Mouse (Mus musculus): ENCODE data around the gene Mtf1. TPM values are rescaled to one million over a fixed set of nuclear protein-coding genes. Genes with fewer than 3 reads are reported as not detected.

The Mtf1 gene
- polyA plus RNA-seq, 2 experiments: 10.1 to 10.3 TPM

DNA sequence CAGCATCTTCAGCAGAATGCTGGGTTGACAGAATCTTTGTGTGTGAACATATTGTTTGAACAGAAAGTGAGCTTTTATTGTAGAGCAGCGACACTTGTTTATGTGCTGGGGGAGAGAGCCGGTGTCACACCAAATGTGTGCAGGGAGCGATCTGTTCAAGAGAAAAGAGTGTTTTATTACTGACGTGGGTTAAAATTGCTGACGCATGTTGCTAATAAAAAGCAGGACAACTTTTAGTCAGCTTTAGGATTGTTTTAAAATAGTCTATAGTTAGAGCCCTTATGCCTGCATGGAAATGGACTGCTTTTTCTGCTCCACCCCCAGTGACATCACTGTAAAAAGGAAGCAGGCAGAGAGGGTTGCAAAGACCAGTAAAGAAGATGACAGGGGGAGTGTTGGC, 88.9 kb downstream of the Mtf1 start:
- H3K4me1 ChIP-seq (ENCODE audit: control insufficient read depth, insufficient read depth, low read length): no peaks in the 10 kb centered on the region
- WGBS: 58% methylated on average over 5 of the region's 5 CpGs
- no peak overlapping the region for H3K9ac ChIP-seq (ENCODE audit: low read depth, low read length, severe bottlenecking)
- H3K4me3 ChIP-seq (replicated peaks; ENCODE audit: low read length): no peak overlapping the region
- ATAC-seq (ENCODE audit: low FRiP score, low read depth) (no peak), DNase-seq (ENCODE audit: low spot score) (no peak)
- no peak overlapping the region for H3K4me2 ChIP-seq (replicated peaks; ENCODE audit: low read depth, low read length, severe bottlenecking)
- TF ChIP-seq POLR2A (IDR thresholded peaks at IDR 0.05; ENCODE audit: borderline replicate concordance, extremely low read depth, insufficient read depth, insufficient read length): no peak
- H3K36me3 ChIP-seq (ENCODE audit: control insufficient read depth, insufficient read depth, low read length): no peaks in the 10 kb centered on the region
- no peak overlapping the region for H3K27ac ChIP-seq (replicated peaks; ENCODE audit: low read depth, low read length)
- peaks cover 33% of the 10 kb centered on the region for H3K27me3 ChIP-seq (ENCODE audit: control insufficient read depth, insufficient read depth, low read length)
- H3K9me3 ChIP-seq (ENCODE audit: control insufficient read depth, low read length): no peaks in the 10 kb centered on the region

DNA sequence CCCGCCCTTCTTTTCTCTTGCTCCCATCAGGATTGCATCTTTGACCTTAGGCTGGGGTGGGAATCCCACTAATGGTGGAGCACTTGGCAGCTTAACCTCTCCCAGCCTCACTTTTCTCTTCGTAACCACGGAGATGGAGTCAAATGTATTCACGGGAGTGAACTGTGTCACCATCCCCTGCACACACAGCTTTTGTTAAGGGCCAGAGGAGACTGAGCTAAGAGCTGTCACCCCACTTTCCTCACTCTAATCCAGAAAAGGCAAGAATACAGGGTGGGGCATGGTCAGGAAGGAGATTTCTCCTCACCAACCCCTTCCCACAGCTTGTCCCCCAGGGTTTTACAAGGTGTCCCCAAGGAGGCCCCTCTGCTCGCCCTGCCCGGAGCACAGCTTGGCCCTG, 91.9 kb downstream of the Mtf1 start:
- H3K4me1 ChIP-seq (ENCODE audit: control insufficient read depth, insufficient read depth, low read length): no peaks in the 10 kb centered on the region
- peaks cover 46% of the 10 kb centered on the region for H3K27me3 ChIP-seq (ENCODE audit: control insufficient read depth, insufficient read depth, low read length)
- no peak overlapping the region for H3K9ac ChIP-seq (ENCODE audit: low read depth, low read length, severe bottlenecking)
- no peaks in the 10 kb centered on the region for H3K36me3 ChIP-seq (ENCODE audit: control insufficient read depth, insufficient read depth, low read length)
- H3K9me3 ChIP-seq (ENCODE audit: control insufficient read depth, low read length): no peaks in the 10 kb centered on the region
- ATAC-seq (ENCODE audit: low FRiP score, low read depth): no peak
- no peak for DNase-seq (ENCODE audit: low spot score)
- no peak overlapping the region for H3K4me3 ChIP-seq (replicated peaks; ENCODE audit: low read length)
- H3K27ac ChIP-seq (replicated peaks; ENCODE audit: low read depth, low read length): no peak overlapping the region
- TF ChIP-seq POLR2A (IDR thresholded peaks at IDR 0.05; ENCODE audit: borderline replicate concordance, extremely low read depth, insufficient read depth, insufficient read length): no peak
- WGBS: 40% methylated on average over 6 of the region's 6 CpGs
- H3K4me2 ChIP-seq (replicated peaks; ENCODE audit: low read depth, low read length, severe bottlenecking): no peak overlapping the region

DNA sequence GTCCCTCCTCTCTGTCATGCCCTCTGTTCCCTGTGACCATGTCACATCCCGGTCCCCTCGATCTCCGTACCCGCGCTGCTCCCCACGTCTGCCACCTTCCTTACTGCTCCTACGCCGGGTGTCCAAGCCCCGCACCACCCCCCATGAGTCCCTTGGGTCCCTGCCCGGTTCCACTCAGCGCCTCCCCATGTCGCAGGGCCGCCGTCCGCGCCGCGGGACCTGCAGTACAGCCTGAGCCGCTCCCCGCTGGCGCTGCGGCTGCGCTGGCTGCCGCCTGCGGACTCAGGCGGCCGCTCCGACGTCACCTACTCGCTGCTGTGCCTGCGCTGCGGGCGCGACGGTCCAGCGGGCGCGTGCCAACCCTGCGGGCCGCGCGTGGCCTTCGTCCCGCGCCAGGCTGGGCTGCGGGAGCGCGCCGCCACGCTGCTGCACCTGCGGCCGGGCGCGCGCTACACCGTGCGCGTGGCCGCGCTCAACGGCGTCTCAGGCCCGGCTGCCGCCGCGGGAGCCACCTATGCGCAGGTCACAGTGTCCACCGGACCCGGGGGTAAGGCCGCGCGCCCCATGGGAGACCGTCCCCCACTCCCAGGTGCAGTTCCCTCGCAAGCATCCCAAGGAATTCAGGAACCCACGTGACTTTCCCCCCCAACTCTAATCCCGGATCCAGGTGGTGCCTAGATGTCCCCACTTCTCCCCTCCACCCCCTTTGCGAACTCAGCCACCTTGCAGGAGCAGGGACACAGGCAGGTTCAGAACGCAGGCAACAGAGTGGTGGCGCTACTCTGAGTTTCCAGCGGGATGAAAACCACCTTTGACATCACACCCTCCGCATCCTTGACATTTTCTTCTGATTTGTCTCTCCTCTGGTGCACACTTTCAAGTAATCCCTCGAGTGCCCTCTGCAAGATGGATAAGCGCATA, 92.9 kb downstream of the Mtf1 start:
- no peak for DNase-seq (ENCODE audit: low spot score)
- no peak for TF ChIP-seq POLR2A (IDR thresholded peaks at IDR 0.05; ENCODE audit: borderline replicate concordance, extremely low read depth, insufficient read depth, insufficient read length)

DNA sequence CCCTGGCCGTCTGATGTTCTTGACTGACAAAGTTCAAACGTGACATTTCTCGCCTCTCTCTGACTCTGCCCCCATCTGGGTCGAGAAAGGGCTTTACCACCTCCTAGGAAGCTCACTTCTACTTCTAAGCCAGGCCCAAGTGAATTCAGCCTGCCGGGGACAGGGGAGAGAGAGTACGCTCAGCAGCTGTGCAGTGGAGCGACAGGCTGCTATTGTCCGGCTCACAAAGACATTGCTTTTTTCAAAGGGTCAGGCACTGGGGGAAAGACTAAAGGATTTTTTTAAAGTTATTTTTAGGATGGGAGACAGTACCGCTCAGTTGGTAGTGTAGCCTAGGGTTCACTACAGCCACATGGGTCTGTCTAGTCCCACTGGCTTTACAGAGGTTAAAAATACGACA, 96.5 kb downstream of the Mtf1 start:
- 69% methylated on average over 10 of the region's 10 CpGs for WGBS
- Histone ChIP-seq H3K9ac (ENCODE audit: low read depth, low read length, severe bottlenecking) (no peak overlapping the region), H3K9me3 (ENCODE audit: control insufficient read depth, low read length) (no peaks in the 10 kb centered on the region), H3K4me3 (replicated peaks; ENCODE audit: low read length) (no peak overlapping the region), H3K4me1 (ENCODE audit: control insufficient read depth, insufficient read depth, low read length) (no peaks in the 10 kb centered on the region), H3K27me3 (ENCODE audit: control insufficient read depth, insufficient read depth, low read length) (peaks cover 37% of the 10 kb centered on the region), H3K36me3 (ENCODE audit: control insufficient read depth, insufficient read depth, low read length) (no peaks in the 10 kb centered on the region), H3K4me2 (replicated peaks; ENCODE audit: low read depth, low read length, severe bottlenecking) (no peak overlapping the region), H3K27ac (replicated peaks; ENCODE audit: low read depth, low read length) (no peak overlapping the region)
- DNase-seq (ENCODE audit: low spot score): no peak
- TF ChIP-seq POLR2A (IDR thresholded peaks at IDR 0.05; ENCODE audit: borderline replicate concordance, extremely low read depth, insufficient read depth, insufficient read length): no peak
- peak; percentile 47; the same call in 1 of the 2 replicates for ATAC-seq (ENCODE audit: low FRiP score, low read depth)

More for the DNA sequence above, 92.9 kb downstream of the Mtf1 start:
- 3% methylated on average over 71 of the region's 83 CpGs for WGBS
- peaks cover 46% of the 10 kb centered on the region for H3K27me3 ChIP-seq (ENCODE audit: control insufficient read depth, insufficient read depth, low read length)
- no peak for ATAC-seq (ENCODE audit: low FRiP score, low read depth)
- peak overlapping the region; percentile 36 for H3K4me3 ChIP-seq (replicated peaks; ENCODE audit: low read length)
- H3K4me1 ChIP-seq (ENCODE audit: control insufficient read depth, insufficient read depth, low read length): no peaks in the 10 kb centered on the region
- no peak overlapping the region for H3K27ac ChIP-seq (replicated peaks; ENCODE audit: low read depth, low read length)
- H3K9me3 ChIP-seq (ENCODE audit: control insufficient read depth, low read length): no peaks in the 10 kb centered on the region
- peak overlapping the region; percentile 59 for H3K4me2 ChIP-seq (replicated peaks; ENCODE audit: low read depth, low read length, severe bottlenecking)
- H3K36me3 ChIP-seq (ENCODE audit: control insufficient read depth, insufficient read depth, low read length): no peaks in the 10 kb centered on the region
- no peak overlapping the region for H3K9ac ChIP-seq (ENCODE audit: low read depth, low read length, severe bottlenecking)

Other genes with a start within 250 kb of the Mtf1 start
- not detected in 2 replicates for gene 3100002H09Rik, start 191.3 kb upstream of the Mtf1 start, polyA plus RNA-seq (2012; rRNA removed)
- gene 3100002H09Rik, start 191.3 kb upstream of the Mtf1 start, polyA plus RNA-seq (2014; fragmentation: Nextera tagmentation; extraction: Ambion mirVana): not detected in 2 replicates
- gene Pou3f1, start 145.3 kb upstream of the Mtf1 start, polyA plus RNA-seq (2012; rRNA removed): 1.2 and 1.7 TPM in 2 replicates
- gene Pou3f1, start 145.3 kb upstream of the Mtf1 start, polyA plus RNA-seq (2014; fragmentation: Nextera tagmentation; extraction: Ambion mirVana): 0.97 and 1.2 TPM in 2 replicates
- 29.2 and 52.0 TPM in 2 replicates for gene Utp11, start 108.5 kb upstream of the Mtf1 start, polyA plus RNA-seq (2012; rRNA removed)
- 59.4 and 61.1 TPM in 2 replicates for gene Utp11, start 108.5 kb upstream of the Mtf1 start, polyA plus RNA-seq (2014; fragmentation: Nextera tagmentation; extraction: Ambion mirVana)
- gene Fhl3, start 101.4 kb upstream of the Mtf1 start, polyA plus RNA-seq (2012; rRNA removed): 30.6 and 43.7 TPM in 2 replicates
- 18.1 and 20.4 TPM in 2 replicates for gene Fhl3, start 101.4 kb upstream of the Mtf1 start, polyA plus RNA-seq (2014; fragmentation: Nextera tagmentation; extraction: Ambion mirVana)
- 48.9 and 78.6 TPM in 2 replicates for gene Sf3a3, start 87.3 kb upstream of the Mtf1 start, polyA plus RNA-seq (2012; rRNA removed)
- 122 and 128 TPM in 2 replicates for gene Sf3a3, start 87.3 kb upstream of the Mtf1 start, polyA plus RNA-seq (2014; fragmentation: Nextera tagmentation; extraction: Ambion mirVana)
- 44.3 and 47.9 TPM in 2 replicates for gene Inpp5b, start 60.3 kb upstream of the Mtf1 start, polyA plus RNA-seq (2012; rRNA removed)
- 26.2 and 28.3 TPM in 2 replicates for gene Inpp5b, start 60.3 kb upstream of the Mtf1 start, polyA plus RNA-seq (2014; fragmentation: Nextera tagmentation; extraction: Ambion mirVana)
- gene Yrdc, start 48.6 kb downstream of the Mtf1 start, polyA plus RNA-seq (2012; rRNA removed): 54.6 and 64.5 TPM in 2 replicates
- 48.6 and 50.6 TPM in 2 replicates for gene Yrdc, start 48.6 kb downstream of the Mtf1 start, polyA plus RNA-seq (2014; fragmentation: Nextera tagmentation; extraction: Ambion mirVana)
- gene 1110065P20Rik, start 49.1 kb downstream of the Mtf1 start, polyA plus RNA-seq (2012; rRNA removed): 63.4 and 71.8 TPM in 2 replicates
- 67.5 and 70.5 TPM in 2 replicates for gene 1110065P20Rik, start 49.1 kb downstream of the Mtf1 start, polyA plus RNA-seq (2014; fragmentation: Nextera tagmentation; extraction: Ambion mirVana)
- gene Maneal, start 60.1 kb downstream of the Mtf1 start, polyA plus RNA-seq (2012; rRNA removed): 2.7 and 3.6 TPM in 2 replicates
- 1.0 and 1.6 TPM in 2 replicates for gene Maneal, start 60.1 kb downstream of the Mtf1 start, polyA plus RNA-seq (2014; fragmentation: Nextera tagmentation; extraction: Ambion mirVana)
- 0.21 and 0.24 TPM in 2 replicates for gene Epha10, start 78.8 kb downstream of the Mtf1 start, polyA plus RNA-seq (2012; rRNA removed)
- not detected in 2 replicates for gene Epha10, start 78.8 kb downstream of the Mtf1 start, polyA plus RNA-seq (2014; fragmentation: Nextera tagmentation; extraction: Ambion mirVana)
- 25.8 and 28.3 TPM in 2 replicates for gene 9930104L06Rik, start 134.9 kb downstream of the Mtf1 start, polyA plus RNA-seq (2012; rRNA removed)
- gene 9930104L06Rik, start 134.9 kb downstream of the Mtf1 start, polyA plus RNA-seq (2014; fragmentation: Nextera tagmentation; extraction: Ambion mirVana): 3.2 and 4.7 TPM in 2 replicates
- 60.1 and 70.0 TPM in 2 replicates for gene Cdca8, start 137.2 kb downstream of the Mtf1 start, polyA plus RNA-seq (2012; rRNA removed)
- gene Cdca8, start 137.2 kb downstream of the Mtf1 start, polyA plus RNA-seq (2014; fragmentation: Nextera tagmentation; extraction: Ambion mirVana): 88.9 and 90.1 TPM in 2 replicates
- gene Rspo1, start 184.3 kb downstream of the Mtf1 start, polyA plus RNA-seq (2012; rRNA removed): 7.8 and 8.8 TPM in 2 replicates
- gene Rspo1, start 184.3 kb downstream of the Mtf1 start, polyA plus RNA-seq (2014; fragmentation: Nextera tagmentation; extraction: Ambion mirVana): 4.4 and 5.5 TPM in 2 replicates
- gene Gnl2, start 214.5 kb downstream of the Mtf1 start, polyA plus RNA-seq (2012; rRNA removed): 61.3 and 94.7 TPM in 2 replicates
- 74.1 and 76.2 TPM in 2 replicates for gene Gnl2, start 214.5 kb downstream of the Mtf1 start, polyA plus RNA-seq (2014; fragmentation: Nextera tagmentation; extraction: Ambion mirVana)